ENCODE assay signal across 11 mouse cellular contexts in the genomic region with DNA sequence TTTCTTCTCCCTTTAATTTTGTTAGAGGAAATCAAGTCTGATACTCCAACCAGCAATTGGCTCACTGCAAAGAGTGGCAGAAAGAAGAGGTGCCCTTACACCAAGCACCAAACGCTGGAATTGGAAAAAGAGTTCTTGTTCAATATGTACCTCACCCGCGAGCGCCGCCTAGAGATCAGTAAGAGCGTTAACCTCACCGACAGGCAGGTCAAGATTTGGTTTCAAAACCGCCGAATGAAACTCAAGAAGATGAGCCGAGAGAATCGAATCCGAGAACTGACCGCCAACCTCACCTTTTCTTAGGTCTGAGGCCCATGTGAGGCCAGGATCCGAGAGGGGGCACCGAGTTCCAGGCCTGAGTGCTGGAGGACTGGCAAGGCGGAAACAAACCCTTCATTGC. TPM values are rescaled to one million over a fixed set of nuclear protein-coding genes. Genes with fewer than 3 reads are reported as not detected.
DNase-seq lines count a peak whose midpoint lies in the region; ATAC-seq lines count a peak whose summit lies in the region.
"Had no signal": no experiment of that assay in that cellular context is flagged by ENCODE, and none has a peak within 500 bp of the region (broad histone marks: within the 10 kb centered on the region; RNA-seq: fewer than 3 reads in every experiment).

No protein-coding gene starts in this region.

- H3K4me2 ChIP-seq in neural tube, embryonic 15.5 days, result peak overlapping the region; percentile 68

- H3K9ac ChIP-seq in neural tube, embryonic 15.5 days (replicated peaks), result no peak overlapping the region

- ATAC-seq in megakaryocyte, adult 5-6 weeks (ENCODE audit: poor library complexity, severe bottlenecking), result no peak
- ATAC-seq in neural tube, embryonic 15.5 days (ENCODE audit: low FRiP score), result no peak

- peak; percentile 21 for DNase-seq in c-Kit-positive CD71-positive TER-119-negative erythroid progenitor cells, embryonic 14.5 days (ENCODE audit: low read depth)
- peak; percentile 84 for DNase-seq in kidney, postnatal 10 days
- no peak for DNase-seq in urinary bladder, postnatal 14 days (ENCODE audit: low spot score)
- no peak for DNase-seq in adrenal gland, postnatal 10 days
- DNase-seq in right cerebral cortex, postnatal 36 days (ENCODE audit: low spot score in 2 of 2), result no peak
- DNase-seq: thymus, postnatal 14 days had no signal

- peak overlapping the region; percentile 84 for H3K27ac ChIP-seq in neural tube, embryonic 15.5 days (replicated peaks)

- peak overlapping the region; percentile 79 for H3K4me3 ChIP-seq in megakaryocyte, embryonic 14.5 days (replicated peaks)
- H3K4me3 ChIP-seq in neural tube, embryonic 15.5 days (replicated peaks), result peak overlapping the region; percentile 50

- no peaks in the 10 kb centered on the region for H3K36me3 ChIP-seq in megakaryocyte, embryonic 14.5 days (replicated peaks; ENCODE audit: low read length)
- H3K36me3 ChIP-seq in neural tube, embryonic 15.5 days, result no peaks in the 10 kb centered on the region

- H3K4me1 ChIP-seq in megakaryocyte, embryonic 14.5 days, result peaks cover 33% of the 10 kb centered on the region
- H3K4me1 ChIP-seq in neural tube, embryonic 15.5 days, result peaks cover 46% of the 10 kb centered on the region

- peaks cover 11% of the 10 kb centered on the region for H3K9me3 ChIP-seq in megakaryocyte, embryonic 14.5 days
- H3K9me3 ChIP-seq in neural tube, embryonic 15.5 days (replicated peaks), result no peaks in the 10 kb centered on the region

- peaks cover 99% of the 10 kb centered on the region for H3K27me3 ChIP-seq in megakaryocyte, embryonic 14.5 days (replicated peaks)
- peaks cover 51% of the 10 kb centered on the region for H3K27me3 ChIP-seq in neural tube, embryonic 15.5 days (replicated peaks)

- 2% methylated on average over 16 of the region's 16 CpGs for WGBS in neural tube, embryonic 15.5 days

RNA-seq across cellular contexts. Expression of gene Hoxd10, which starts 2.3 kb away (rescaled TPM):
- polyA plus RNA-seq in megakaryocyte, embryonic 14.5 days (2012; ENCODE audit: insufficient read depth, low replicate concordance), result not detected in 2 replicates
- total RNA-seq in megakaryocyte, adult 5-6 weeks (2015), result not detected in 2 replicates
- total RNA-seq in megakaryocyte, adult 5-6 weeks (2017), result not detected in 2 replicates
- 61.8 and 83.6 TPM in 2 replicates for polyA plus RNA-seq in neural tube, embryonic 15.5 days (2015; fragmentation: Nextera tagmentation; extraction: Ambion mirVana)
- total RNA-seq in adrenal gland, postnatal 10 days (2021), result under 1 TPM; 0.15 to 0.27 TPM
- total RNA-seq: heart, postnatal 25 days had no signal

RNA-seq across cellular contexts. Expression of gene Hoxd9, which starts 3.5 kb away (rescaled TPM):
- polyA plus RNA-seq in megakaryocyte, embryonic 14.5 days (2012; ENCODE audit: insufficient read depth, low replicate concordance), result not detected in 2 replicates
- total RNA-seq in megakaryocyte, adult 5-6 weeks (2015), result not detected in 2 replicates
- not detected in 2 replicates for total RNA-seq in megakaryocyte, adult 5-6 weeks (2017)
- polyA plus RNA-seq in neural tube, embryonic 15.5 days (2015; fragmentation: Nextera tagmentation; extraction: Ambion mirVana), result 20.0 and 21.3 TPM in 2 replicates
- 1 to 10 TPM; 4.6 TPM for total RNA-seq in adrenal gland, postnatal 10 days (2021)

RNA-seq across cellular contexts. Expression of gene Hoxd8, which starts 10.3 kb away (rescaled TPM):
- not detected in 2 replicates for polyA plus RNA-seq in megakaryocyte, embryonic 14.5 days (2012; ENCODE audit: insufficient read depth, low replicate concordance)
- not detected in 2 replicates for total RNA-seq in megakaryocyte, adult 5-6 weeks (2015)
- not detected in 2 replicates for total RNA-seq in megakaryocyte, adult 5-6 weeks (2017)
- 12.4 and 12.5 TPM in 2 replicates for polyA plus RNA-seq in neural tube, embryonic 15.5 days (2015; fragmentation: Nextera tagmentation; extraction: Ambion mirVana)
- total RNA-seq in adrenal gland, postnatal 10 days (2021), result 10 to 100 TPM; 25.0 to 26.2 TPM

RNA-seq across cellular contexts. Expression of gene Hoxd11, which starts 14.7 kb away (rescaled TPM):
- polyA plus RNA-seq in megakaryocyte, embryonic 14.5 days (2012; ENCODE audit: insufficient read depth, low replicate concordance), result not detected in 2 replicates
- not detected in 2 replicates for total RNA-seq in megakaryocyte, adult 5-6 weeks (2015)
- not detected in 2 replicates for total RNA-seq in megakaryocyte, adult 5-6 weeks (2017)
- 4.1 and 9.2 TPM in 2 replicates for polyA plus RNA-seq in neural tube, embryonic 15.5 days (2015; fragmentation: Nextera tagmentation; extraction: Ambion mirVana)
- total RNA-seq in adrenal gland, postnatal 10 days (2021), result not detected
- total RNA-seq: heart, postnatal 25 days had no signal
- polyA plus RNA-seq: embryonic facial prominence, embryonic 14.5 days had no signal

RNA-seq across cellular contexts. Expression of gene Hoxd3, which starts 17.7 kb away (rescaled TPM):
- not detected in 2 replicates for polyA plus RNA-seq in megakaryocyte, embryonic 14.5 days (2012; ENCODE audit: insufficient read depth, low replicate concordance)
- total RNA-seq in megakaryocyte, adult 5-6 weeks (2015), result not detected in 2 replicates
- total RNA-seq in megakaryocyte, adult 5-6 weeks (2017), result 0.26 TPM in 1 of 2 replicates, not detected in the other
- polyA plus RNA-seq in neural tube, embryonic 15.5 days (2015; fragmentation: Nextera tagmentation; extraction: Ambion mirVana), result 14.5 and 29.1 TPM in 2 replicates
- under 1 TPM; 0.33 to 0.42 TPM for total RNA-seq in adrenal gland, postnatal 10 days (2021)
- total RNA-seq: heart, postnatal 25 days had no signal

Comparison
In these comparisons a context has a peak if more than half of its experiments do, and no peak if none do; other contexts are left out.
1. DNase-seq: peak in c-Kit-positive CD71-positive TER-119-negative erythroid progenitor cells, embryonic 14.5 days (single experiment) and kidney, postnatal 10 days (single experiment); none in urinary bladder, postnatal 14 days (single experiment), adrenal gland, postnatal 10 days (single experiment) and right cerebral cortex, postnatal 36 days (0 of 2).
2. RNA of gene Hoxd9, which starts 3.5 kb away (total RNA-seq): 4.6 TPM in adrenal gland, postnatal 10 days; not detected in megakaryocyte, adult 5-6 weeks; every median in the first group is over 4 times any median in the second.
3. RNA of gene Hoxd8, which starts 10.3 kb away (total RNA-seq): 25.0 to 26.2 TPM in adrenal gland, postnatal 10 days; not detected in megakaryocyte, adult 5-6 weeks; every median in the first group is over 10 times any median in the second.